Mouse (Mus musculus) E14TG2a.4 (cell line): ENCODE data around the gene Nenf.

Experiments used
- H3K27me3 ChIP-seq: 2 replicates; pipeline ENCODE4 v1.6.1; 2014; ENCODE audit warnings: low read length, control low read depth; ENCODE audit not compliant: insufficient read depth
- H3K36me3 ChIP-seq: 2 replicates; pipeline ENCODE4 v1.6.1; 2014; ENCODE audit warnings: low read length, control low read depth; ENCODE audit not compliant: insufficient read depth
- H3K4me1 ChIP-seq: replicated peaks from 2 replicates; pipeline ENCODE4 v1.6.1; 2014; ENCODE audit warnings: low read depth, low read length, control low read depth
- H3K4me3 ChIP-seq: replicated peaks from 2 replicates; pipeline ENCODE4 v1.5.1; 2014; ENCODE audit warnings: mild to moderate bottlenecking, low read length
- H3K9me3 ChIP-seq: 2 replicates; pipeline ENCODE4 v1.6.1; 2014; ENCODE audit warnings: low read length, control low read depth
- CTCF ChIP-seq: conservative IDR thresholded peaks from 2 replicates; pipeline ENCODE4 v1.5.1; 2014; ENCODE audit warnings: low read length
- NANOG ChIP-seq: IDR thresholded peaks from 2 replicates; pipeline ENCODE4 v1.6.1; 2014; ENCODE audit warnings: borderline replicate concordance, low read length, mixed read lengths
- POU5F1 ChIP-seq: IDR thresholded peaks from 2 replicates; pipeline ENCODE4 v1.6.1; 2014; ENCODE audit warnings: low read length, borderline replicate concordance

Nenf gene

DNA sequence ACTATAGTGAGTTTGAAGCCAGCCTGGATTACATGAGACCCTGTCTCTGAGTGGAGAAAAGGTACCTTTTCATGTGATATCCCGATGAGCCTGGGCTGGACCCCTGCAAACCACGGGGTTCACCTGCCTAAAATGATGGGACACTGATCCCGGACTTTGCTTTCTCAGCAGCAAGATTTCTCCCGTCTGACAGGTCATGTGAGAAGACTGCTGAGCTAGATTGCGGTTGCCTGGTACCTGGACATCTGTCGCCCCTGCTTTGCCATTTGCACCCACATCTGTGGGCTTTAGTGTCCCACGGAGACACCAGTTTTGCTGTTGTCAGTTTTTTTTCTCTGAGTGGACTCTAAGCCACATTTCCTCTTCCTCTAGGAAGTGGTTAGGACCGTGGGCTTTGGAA lies 9.3 kb upstream of the Nenf start:
- Histone ChIP-seq H3K27me3 (peaks cover 51% of the 10 kb centered on the region), H3K9me3 (no peaks in the 10 kb centered on the region), H3K4me3 (no peak overlapping the region), H3K4me1 (peaks cover 22% of the 10 kb centered on the region), H3K36me3 (peaks cover 8% of the 10 kb centered on the region; the same call in 1 of the 2 replicates)
- TF ChIP-seq POU5F1: no peak
- TF ChIP-seq CTCF: no peak
- TF ChIP-seq NANOG: no peak

- H3K4me1 ChIP-seq: peaks cover 22% of the 10 kb centered on the region
- peak overlapping the region; percentile 92 for H3K4me3 ChIP-seq
- peaks cover 51% of the 10 kb centered on the region for H3K27me3 ChIP-seq
- no peak for TF ChIP-seq NANOG
- TF ChIP-seq CTCF: no peak
- TF ChIP-seq POU5F1: no peak
- no peaks in the 10 kb centered on the region for H3K9me3 ChIP-seq
- peaks cover 8% of the 10 kb centered on the region; the same call in 1 of the 2 replicates for H3K36me3 ChIP-seq
Measured at GRCm38 (mm10) chr1:191326233-191326882, 8.4 kb upstream of the Nenf start.

- TF ChIP-seq POU5F1 (no peak), NANOG (no peak), CTCF (no peak)
- Histone ChIP-seq H3K36me3 (peaks cover 8% of the 10 kb centered on the region; the same call in 1 of the 2 replicates), H3K9me3 (no peaks in the 10 kb centered on the region)
Measured at GRCm38 (mm10) chr1:191325726-191326232, 7.8 kb upstream of the Nenf start, which contains the start of gene Tmem206. TSS of gene Tmem206 (plus strand) at chr1:191325912.

DNA sequence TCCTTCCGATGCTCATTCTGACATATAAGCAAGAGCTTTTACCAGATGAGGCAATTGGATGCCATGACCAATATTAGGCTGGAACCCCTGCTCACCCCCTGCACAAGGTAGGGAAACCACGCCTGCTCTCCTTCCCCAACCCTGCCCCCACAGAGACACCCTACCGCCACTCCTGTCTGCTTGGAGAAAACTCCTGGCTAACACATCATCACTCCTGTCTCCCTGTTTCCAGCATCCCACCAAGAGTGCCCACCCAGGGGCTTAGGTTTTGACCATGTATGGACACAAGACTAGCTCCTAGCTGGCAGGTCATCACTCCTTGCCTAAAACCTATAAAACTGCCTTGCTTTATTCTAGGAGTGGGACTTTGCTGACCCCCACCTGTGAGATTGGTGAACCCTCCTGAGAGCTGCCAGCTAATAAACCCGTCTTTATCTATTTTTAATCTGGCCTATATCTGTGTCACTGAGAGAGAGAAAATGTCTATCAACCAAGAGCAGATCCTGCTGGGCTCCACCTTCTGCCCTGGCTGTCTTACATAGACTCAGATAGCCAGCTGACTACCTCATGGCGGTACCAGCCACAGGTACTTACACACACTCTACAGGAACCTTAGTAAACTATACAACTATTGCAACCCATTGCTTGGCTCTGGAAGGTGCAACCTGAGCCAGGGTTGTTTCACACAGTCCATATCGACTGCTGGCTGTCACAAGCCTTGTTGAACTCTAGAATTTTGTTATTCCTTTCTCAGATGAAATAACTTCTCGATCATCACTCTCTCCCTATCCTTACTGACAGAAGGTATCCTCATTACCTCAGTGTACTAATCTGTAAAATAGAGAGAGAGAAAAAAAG lies 7.0 kb upstream of the Nenf start:
- peaks cover 22% of the 10 kb centered on the region for H3K4me1 ChIP-seq
- TF ChIP-seq CTCF (no peak), POU5F1 (no peak), NANOG (no peak)
- H3K27me3 ChIP-seq: peaks cover 51% of the 10 kb centered on the region
- peaks cover 8% of the 10 kb centered on the region; the same call in 1 of the 2 replicates for H3K36me3 ChIP-seq
- H3K9me3 ChIP-seq: no peaks in the 10 kb centered on the region
- peak overlapping the region; percentile 92 for H3K4me3 ChIP-seq

More at GRCm38 (mm10) chr1:191325726-191326232, 7.8 kb upstream of the Nenf start, which contains the start of gene Tmem206:
- Histone ChIP-seq H3K4me3 (peak within 1 kb of the TSS; percentile 92), H3K4me1 (peaks cover 22% of the 10 kb centered on the region), H3K27me3 (peaks cover 51% of the 10 kb centered on the region)

DNA sequence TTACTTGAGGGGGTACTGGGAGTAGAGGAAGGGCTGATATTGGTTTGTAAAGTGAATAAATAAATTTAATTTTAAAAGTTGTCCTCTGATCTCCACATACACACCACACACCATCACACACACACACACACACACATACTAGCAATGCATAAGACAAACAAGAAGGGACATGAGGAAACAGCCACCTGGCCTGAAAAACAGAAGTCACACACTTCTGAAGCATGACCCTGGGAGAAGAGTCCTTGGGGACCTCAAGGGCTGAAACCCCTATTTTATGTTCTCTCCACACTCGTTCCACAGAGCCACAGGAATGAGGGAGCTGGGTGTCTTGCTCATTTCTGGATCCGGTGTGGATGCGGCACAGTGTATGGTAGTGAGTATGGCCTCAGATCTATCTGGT lies 5.4 kb upstream of the Nenf start:
- no peaks in the 10 kb centered on the region for H3K9me3 ChIP-seq

DNA sequence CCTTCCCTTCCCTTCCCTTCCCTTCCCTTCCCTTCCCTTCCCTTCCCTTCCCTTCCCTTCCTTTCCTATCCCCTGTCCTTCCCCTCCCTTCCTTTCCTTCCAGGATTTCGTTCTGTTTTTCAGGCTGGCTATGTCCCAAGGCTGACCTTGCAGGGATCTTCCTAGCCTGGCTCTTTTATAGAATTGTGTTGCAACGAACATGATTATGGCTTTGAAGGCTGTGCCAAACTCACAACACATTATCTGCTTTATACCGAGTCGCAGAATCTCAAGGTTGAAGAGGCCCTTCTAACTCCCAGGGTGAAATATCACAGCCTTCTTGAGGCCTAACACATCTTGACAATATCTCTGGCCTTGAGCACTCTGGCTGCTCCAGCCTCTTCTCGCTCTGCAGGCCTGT lies 692 bp upstream of the Nenf start:
- Histone ChIP-seq H3K9me3 (no peaks in the 10 kb centered on the region), H3K36me3 (no peaks in the 10 kb centered on the region), H3K27me3 (peaks cover 33% of the 10 kb centered on the region), H3K4me1 (peaks cover 9% of the 10 kb centered on the region), H3K4me3 (no peak overlapping the region)
- TF ChIP-seq NANOG (no peak), CTCF (no peak), POU5F1 (no peak)

More for the DNA sequence above, 5.4 kb upstream of the Nenf start:
- H3K27me3 ChIP-seq: peaks cover 59% of the 10 kb centered on the region
- H3K4me1 ChIP-seq: peaks cover 22% of the 10 kb centered on the region
- no peak overlapping the region for H3K4me3 ChIP-seq
- peaks cover 6% of the 10 kb centered on the region; the same call in 1 of the 2 replicates for H3K36me3 ChIP-seq
- TF ChIP-seq CTCF (no peak), NANOG (no peak), POU5F1 (no peak)

DNA sequence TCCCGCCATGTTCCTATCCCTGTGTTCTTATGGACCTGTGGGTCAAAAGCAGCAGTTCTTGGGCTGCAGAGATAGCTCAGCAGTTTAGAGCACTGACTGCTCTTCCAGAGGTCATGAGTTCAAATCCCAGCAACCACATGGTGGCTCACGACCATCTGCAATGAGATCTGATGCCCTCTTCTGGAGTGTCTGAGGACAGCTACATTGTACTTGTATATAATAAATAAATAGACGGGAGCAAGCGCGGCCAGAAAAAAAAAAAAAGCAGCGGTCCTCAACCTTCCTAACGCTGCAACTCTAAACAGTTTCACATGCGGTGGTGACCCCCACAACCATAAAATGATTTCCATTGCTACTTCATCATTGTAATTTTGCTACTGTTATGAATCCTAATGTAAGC lies 1.2 kb downstream of the Nenf start:
- Histone ChIP-seq H3K27me3 (peaks cover 23% of the 10 kb centered on the region), H3K36me3 (no peaks in the 10 kb centered on the region), H3K4me3 (no peak overlapping the region), H3K4me1 (peaks cover 18% of the 10 kb centered on the region), H3K9me3 (no peaks in the 10 kb centered on the region)
- TF ChIP-seq CTCF (no peak), POU5F1 (no peak), NANOG (no peak)

- Histone ChIP-seq H3K9me3 (no peaks in the 10 kb centered on the region), H3K4me3 (no peak overlapping the region), H3K27me3 (peaks cover 17% of the 10 kb centered on the region), H3K4me1 (peaks cover 18% of the 10 kb centered on the region), H3K36me3 (no peaks in the 10 kb centered on the region)
- TF ChIP-seq NANOG (no peak), POU5F1 (no peak), CTCF (no peak)
Measured at GRCm38 (mm10) chr1:191313926-191314325, 4.1 kb downstream of the Nenf start.
